Mouse (Mus musculus) megakaryocyte, adult 5-6 weeks (primary cell): ENCODE measurements at regions not wholly inside any gene's neighbourhood (a gene's known extent, or its start where the extent isn't known, plus 50 kb on each side); places are given as distances from the start of the nearest gene placed in this dataset.

Source experiments
- ATAC-seq: 2 replicates; pipeline ENCODE4 v1.8.0; 2016; ENCODE audit warnings: mild to moderate bottlenecking, inconsistent platforms; ENCODE audit not compliant: poor library complexity, severe bottlenecking

GRCm38 (mm10) chr7:117090911-117091550, 289.7 kb upstream of the Xylt1 start:
- no peak for ATAC-seq

- ATAC-seq: no peak
Measured at GRCm38 (mm10) chr7:117092860-117093259, 287.9 kb upstream of the Xylt1 start.

GRCm38 (mm10) chr7:117097618-117098017, 283.2 kb upstream of the Xylt1 start:
- ATAC-seq: no peak

GRCm38 (mm10) chr7:117099041-117099440, 281.7 kb upstream of the Xylt1 start:
- no peak for ATAC-seq

- ATAC-seq: no peak
Measured at GRCm38 (mm10) chr7:117103035-117103434, 277.7 kb upstream of the Xylt1 start.

- no peak for ATAC-seq
Measured at GRCm38 (mm10) chr7:117106691-117107191, 274.0 kb upstream of the Xylt1 start.

- ATAC-seq: no peak
Measured at GRCm38 (mm10) chr7:117108391-117108790, 272.4 kb upstream of the Xylt1 start.

- ATAC-seq: no peak; the same call in 1 of the 2 replicates
Measured at GRCm38 (mm10) chr7:117127728-117128127, 253.1 kb upstream of the Xylt1 start.

- no peak for ATAC-seq
Measured at GRCm38 (mm10) chr7:117134869-117135268, 245.9 kb upstream of the Xylt1 start.

- ATAC-seq: no peak
Measured at GRCm38 (mm10) chr7:117138681-117139080, 242.1 kb upstream of the Xylt1 start.

- ATAC-seq: no peak
Measured at GRCm38 (mm10) chr7:117139245-117139970, 241.4 kb upstream of the Xylt1 start.

GRCm38 (mm10) chr7:117139971-117140247, 240.9 kb upstream of the Xylt1 start:
- no peak for ATAC-seq

- ATAC-seq: no peak
Measured at GRCm38 (mm10) chr7:117146809-117147208, 234.0 kb upstream of the Xylt1 start.

GRCm38 (mm10) chr7:117150355-117150754, 230.4 kb upstream of the Xylt1 start:
- no peak for ATAC-seq

GRCm38 (mm10) chr7:117153826-117154550, 226.8 kb upstream of the Xylt1 start:
- ATAC-seq: no peak

GRCm38 (mm10) chr7:117161193-117161908, 219.4 kb upstream of the Xylt1 start:
- no peak for ATAC-seq

GRCm38 (mm10) chr7:117174811-117175422, 205.9 kb upstream of the Xylt1 start:
- ATAC-seq: no peak

GRCm38 (mm10) chr7:117184011-117184410, 196.8 kb upstream of the Xylt1 start:
- ATAC-seq: no peak

- ATAC-seq: no peak
Measured at GRCm38 (mm10) chr7:117185891-117186290, 194.9 kb upstream of the Xylt1 start.

- no peak for ATAC-seq
Measured at GRCm38 (mm10) chr7:117196611-117197010, 184.2 kb upstream of the Xylt1 start.

- ATAC-seq: no peak
Measured at GRCm38 (mm10) chr7:117226294-117226693, 154.5 kb upstream of the Xylt1 start.
